Mouse (Mus musculus) CH12.LX (cell line): ENCODE data around the gene Gm10037.

Experiments
- EP300 ChIP-seq: IDR thresholded peaks from 2 replicates; pipeline ENCODE4 v1.6.1; 2011; ENCODE audit warnings: low read length, improper control_type of control experiment
- POLR2A ChIP-seq: IDR thresholded peaks from 2 replicates; pipeline ENCODE4 v1.6.1; 2011; ENCODE audit warnings: low read depth, mild to moderate bottlenecking, improper control_type of control experiment, low read length
- TCF12 ChIP-seq: IDR thresholded peaks from 2 replicates; pipeline ENCODE4 v1.6.1; 2014; ENCODE audit warnings: low read depth, mild to moderate bottlenecking, inconsistent platforms, low read length, improper control_type of control experiment

- no peak for TF ChIP-seq POLR2A
- no peak for TF ChIP-seq EP300
- TF ChIP-seq TCF12, result no peak
These were observed 45.9 kb downstream of the Gm10037 start for GRCm38 (mm10) chr13:67876699-67877254.
